Mouse (Mus musculus) small intestine, adult 2 months (tissue): ENCODE results near the gene Sorcs2.

Experiments
- CTCF ChIP-seq: fragments of 200-500 bp; IDR thresholded peaks from 2 replicates; pipeline ENCODE4 v1.5.1; 2012; ENCODE audit warnings: low read depth, mild to moderate bottlenecking, control low read depth, inconsistent platforms, low read length, moderate library complexity, mixed read lengths; ENCODE audit not compliant: insufficient replicate concordance, insufficient read length; ENCODE audit errors: extremely low read depth
- POLR2A ChIP-seq: fragments of 200-500 bp; IDR thresholded peaks from 2 replicates; pipeline ENCODE4 v1.6.1; 2012; ENCODE audit warnings: low read depth, mild to moderate bottlenecking, control low read depth, inconsistent platforms, low read length, moderate library complexity

GRCm38 (mm10) chr5:36230301-36230780 lies 167.6 kb downstream of the Sorcs2 start:
- TF ChIP-seq POLR2A (no peak), CTCF (no peak)
